Mouse (Mus musculus): ENCODE data around the gene Clec10a.

DNA sequence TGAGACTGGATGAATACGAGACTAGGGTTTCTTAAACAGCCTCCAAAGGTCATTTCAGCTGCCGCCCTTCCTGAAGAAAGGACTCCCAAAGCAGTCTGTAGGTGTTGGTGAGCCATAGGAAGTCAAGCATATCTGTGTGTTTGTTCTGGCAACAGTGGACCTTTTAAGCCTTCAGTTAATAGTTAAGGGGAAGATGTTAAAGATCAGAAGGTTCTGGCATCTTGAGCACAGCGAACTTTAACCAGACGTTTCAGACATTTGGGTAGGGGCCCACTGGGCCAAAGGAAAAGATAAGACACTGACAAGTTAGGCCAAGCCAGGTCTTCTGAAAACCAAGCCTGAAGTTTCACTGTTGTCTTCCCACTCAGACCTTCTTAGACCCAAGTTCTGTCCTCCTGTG, 62.0 kb downstream of the Clec10a start:
- TF ChIP-seq CTCF (conservative IDR thresholded peaks at IDR 0.05; ENCODE audit: low read length) = no peak
- TF ChIP-seq NANOG (IDR thresholded peaks at IDR 0.05; ENCODE audit: borderline replicate concordance, low read length) = no peak
- TF ChIP-seq POU5F1 (IDR thresholded peaks at IDR 0.05; ENCODE audit: borderline replicate concordance, low read length) = no peak

All from E14TG2a.4 (cell line).